Mouse (Mus musculus): ENCODE measurements around the gene Npdc1. TPM values are rescaled to one million over a fixed set of nuclear protein-coding genes. Genes with fewer than 3 reads are reported as not detected.
"Not testable (repeated sequence)": the region's sequence is repeated elsewhere in the genome, so short reads cannot be mapped to it uniquely, and the experiment has no call there.

The Npdc1 gene
- total RNA-seq, 2 experiments from 2014 or later, result 37.9 to 39.7 TPM

DNA sequence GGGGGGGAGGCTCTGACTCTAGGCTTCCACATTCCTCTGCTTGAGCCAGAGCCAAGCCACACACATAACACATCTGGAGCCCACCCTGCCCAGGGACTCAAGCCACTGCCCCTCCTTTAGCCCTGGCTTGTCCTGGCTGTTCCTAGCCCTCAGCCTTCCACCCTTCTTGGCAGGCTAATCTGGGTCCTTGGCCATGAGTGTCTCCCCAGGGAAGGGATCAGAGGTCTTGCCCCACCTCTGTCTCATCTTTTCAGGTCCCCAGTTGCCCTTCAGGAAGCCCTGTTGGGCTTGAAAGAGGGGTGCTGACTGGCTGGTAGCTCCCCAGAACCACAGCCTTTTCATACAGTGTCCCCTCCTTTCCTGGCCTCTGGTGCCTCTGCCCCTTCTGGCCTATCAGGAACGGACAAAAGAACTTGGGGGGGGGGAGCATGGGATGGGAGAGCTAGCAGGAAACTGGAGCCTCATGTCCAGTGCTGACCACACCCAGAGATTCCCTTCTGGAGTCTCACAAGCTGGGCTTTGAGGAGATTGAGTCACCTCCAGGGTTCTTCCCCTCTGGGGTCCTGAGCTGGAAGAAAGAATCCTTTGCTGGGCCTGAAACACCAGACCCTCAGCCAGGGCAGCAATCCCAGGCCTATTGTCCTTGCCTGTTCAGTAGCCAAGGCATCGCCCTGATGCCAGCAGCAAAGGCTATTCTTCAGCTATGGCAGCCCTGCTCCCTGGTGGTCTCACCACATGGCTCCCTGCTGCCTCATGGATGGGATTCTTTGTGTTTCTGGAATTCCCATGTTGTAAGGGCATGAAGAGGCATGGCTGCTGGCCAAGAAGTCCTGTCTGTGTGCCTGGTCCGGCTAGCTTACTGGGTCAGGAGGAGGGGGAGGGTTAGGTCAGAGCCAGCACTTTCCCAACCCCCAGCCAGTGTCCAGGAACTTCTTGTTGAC is 4.6 kb upstream of the Npdc1 start:
- intact Hi-C loops (cut with DNase I), result no loop called here
- DNase-seq, result peak; percentile 64 to 72

- intact Hi-C loops (cut with DNase I), result no loop called here
- DNase-seq, result peak; percentile 48 to 64
Measured at GRCm38 (mm10) chr2:25395721-25396596, 3.2 kb upstream of the Npdc1 start, which contains the start of gene Entpd2. TSS of gene Entpd2 (plus strand) at chr2:25395874.

- intact Hi-C loops (cut with DNase I), result no loop called here
- DNase-seq, result peak; percentile 47 to 48
Measured at GRCm38 (mm10) chr2:25396597-25396983, 2.6 kb upstream of the Npdc1 start.

DNA sequence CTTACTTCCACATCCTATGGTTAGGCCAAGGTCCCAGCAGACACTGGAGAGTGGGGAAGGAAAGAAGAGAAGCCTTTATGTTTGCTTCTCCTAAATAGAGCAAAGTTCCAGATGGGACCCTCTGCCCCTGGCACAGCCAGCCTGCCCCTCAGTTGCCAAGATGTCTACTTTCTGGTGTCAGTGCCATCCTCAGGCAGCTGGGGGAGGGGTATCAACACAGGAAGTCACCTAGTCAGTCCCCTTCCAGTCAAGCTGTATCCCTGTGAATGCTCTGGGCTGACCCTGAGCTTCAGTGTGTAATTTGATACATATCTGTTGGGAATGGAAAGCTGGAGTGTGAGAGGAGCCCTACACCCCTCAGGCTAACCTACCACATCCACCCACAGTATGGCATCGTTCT is 2.1 kb upstream of the Npdc1 start:
- intact Hi-C loops (cut with DNase I), result no loop called here
- no peak for DNase-seq

DNA sequence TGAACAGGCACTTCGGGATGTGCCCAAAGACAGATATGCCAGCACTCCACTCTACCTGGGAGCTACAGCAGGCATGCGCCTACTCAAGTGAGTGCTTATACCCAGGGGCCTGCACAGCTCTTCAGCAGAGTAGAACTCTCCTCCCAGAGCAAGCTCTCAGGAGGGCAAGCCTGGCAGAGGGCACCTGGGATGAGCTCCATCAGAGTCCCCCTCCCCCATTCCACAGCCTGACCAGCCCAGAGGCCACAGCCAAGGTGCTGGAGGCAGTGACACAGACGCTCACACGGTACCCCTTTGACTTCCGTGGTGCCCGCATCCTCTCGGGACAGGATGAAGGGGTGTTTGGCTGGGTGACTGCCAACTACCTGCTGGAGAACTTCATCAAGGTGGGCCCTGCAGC is 1.1 kb upstream of the Npdc1 start:
- DNase-seq, result no peak
- intact Hi-C loops (cut with DNase I), result no loop called here

DNA sequence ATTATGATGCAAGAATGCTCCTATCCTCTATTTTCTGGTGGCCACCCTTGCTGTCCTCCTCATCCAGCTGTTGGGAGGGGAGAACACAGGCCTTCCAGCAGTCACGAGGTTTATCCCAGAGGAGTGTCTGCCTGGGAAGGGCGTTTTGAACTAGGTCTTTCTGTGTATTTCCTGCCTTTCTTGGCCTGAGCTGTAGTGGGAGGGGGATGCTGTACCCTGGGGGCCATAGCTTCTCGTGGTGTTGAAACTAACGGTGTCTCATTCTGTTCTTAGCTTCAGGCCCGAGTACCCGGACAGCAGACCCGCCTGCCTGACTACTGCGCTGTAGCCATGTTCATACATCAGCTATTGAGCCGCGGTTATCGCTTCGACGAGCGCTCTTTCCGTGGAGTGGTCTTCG is 1.1 kb downstream of the Npdc1 start:
- DNase-seq, result peak; percentile 71 to 74
- intact Hi-C loops (cut with DNase I), result loop anchor here (2.0 to 5.0 kb wide), 2 partner anchors 23 to 33 kb away; partner anchors contain the start of gene Uap1l1

DNA sequence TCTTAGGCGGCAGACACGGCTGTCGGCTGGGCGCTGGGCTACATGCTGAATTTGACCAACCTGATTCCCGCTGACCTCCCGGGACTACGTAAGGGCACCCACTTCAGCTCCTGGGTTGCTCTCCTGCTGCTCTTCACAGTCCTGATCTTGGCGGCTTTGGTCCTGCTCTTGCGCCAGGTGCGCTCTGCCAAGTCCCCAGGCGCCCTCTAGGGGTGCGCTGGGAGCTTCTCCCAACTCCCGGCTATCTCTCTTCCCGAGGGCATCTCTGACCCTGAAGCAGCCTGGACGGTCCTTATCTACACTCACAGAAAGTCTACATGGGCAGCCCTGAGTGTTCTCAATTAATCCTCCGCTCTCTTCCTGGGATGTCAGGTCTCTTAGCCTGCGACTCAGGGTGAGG is 1.6 kb downstream of the Npdc1 start:
- intact Hi-C loops (cut with DNase I), result loop anchor here (2.0 to 5.0 kb wide), 2 partner anchors 24 to 33 kb away; partner anchors contain the start of gene Uap1l1
- DNase-seq, result peak; percentile 63 to 78

DNA sequence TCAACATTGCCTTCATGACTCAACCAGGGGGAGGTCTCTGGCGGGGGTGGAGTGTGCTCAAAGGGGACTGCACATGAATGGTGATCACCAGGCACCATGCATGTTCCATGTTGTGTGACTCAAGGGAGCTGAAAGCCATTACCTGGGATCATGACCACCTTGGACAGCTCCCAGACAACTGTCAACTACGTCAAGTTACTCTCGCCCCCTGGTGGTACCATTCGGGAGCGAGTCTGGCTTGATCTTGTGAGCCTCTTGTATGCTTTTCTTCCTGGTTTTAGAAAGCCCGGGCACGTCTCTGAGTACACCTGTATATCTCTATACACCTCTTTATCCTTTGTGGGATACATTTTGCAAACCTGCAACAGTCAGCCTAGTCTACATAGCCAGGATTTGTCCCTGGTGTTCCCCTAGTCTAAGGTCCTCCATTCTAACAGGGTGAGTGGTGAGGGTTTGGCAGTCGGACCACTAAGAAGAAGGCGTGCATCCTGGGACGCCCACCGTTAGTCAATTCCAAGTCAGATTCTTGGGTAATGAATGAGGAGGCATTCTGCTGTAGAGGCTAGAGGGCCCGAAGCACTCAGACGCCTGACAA is 3.3 kb downstream of the Npdc1 start:
- intact Hi-C loops (cut with DNase I), result loop anchor here (5.0 kb wide), 1 partner anchor 35 kb away; the partner anchor contains the start of gene Uap1l1
- DNase-seq, result peak; percentile 75 to 89

DNA sequence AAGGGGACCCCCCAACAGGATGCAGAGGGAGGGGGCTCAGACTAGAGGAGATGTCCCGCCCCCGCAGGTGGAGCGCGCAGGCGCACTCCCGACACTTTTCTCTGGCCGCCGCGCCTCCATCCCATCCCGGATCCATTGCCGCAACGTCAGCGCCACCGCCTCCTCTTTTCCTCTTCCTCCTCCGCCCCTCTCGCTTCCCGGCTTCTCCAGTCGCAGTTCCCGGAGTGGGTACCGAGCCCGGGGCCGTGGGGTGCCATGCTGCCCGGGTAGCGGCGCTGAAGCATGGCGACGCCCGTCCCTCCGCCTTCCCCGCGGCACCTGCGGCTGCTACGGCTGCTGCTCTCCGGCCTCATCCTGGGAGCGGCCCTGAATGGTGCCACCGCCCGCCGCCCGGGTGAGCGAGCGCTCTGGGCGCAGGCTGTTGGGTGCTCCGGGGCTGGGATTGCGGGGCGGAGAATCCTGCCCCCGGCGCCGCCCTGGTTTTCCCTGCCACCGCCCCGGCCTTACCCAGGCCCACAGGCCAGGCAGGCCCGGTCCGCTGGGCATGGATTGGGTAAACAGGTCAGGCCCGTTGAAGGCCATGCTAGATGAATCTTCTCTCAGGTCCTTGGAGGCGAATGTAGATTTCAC is 3.9 kb downstream of the Npdc1 start:
- intact Hi-C loops (cut with DNase I), result loop anchor here (5.0 kb wide), 1 partner anchor 36 kb away; the partner anchor contains the start of gene Uap1l1

DNA sequence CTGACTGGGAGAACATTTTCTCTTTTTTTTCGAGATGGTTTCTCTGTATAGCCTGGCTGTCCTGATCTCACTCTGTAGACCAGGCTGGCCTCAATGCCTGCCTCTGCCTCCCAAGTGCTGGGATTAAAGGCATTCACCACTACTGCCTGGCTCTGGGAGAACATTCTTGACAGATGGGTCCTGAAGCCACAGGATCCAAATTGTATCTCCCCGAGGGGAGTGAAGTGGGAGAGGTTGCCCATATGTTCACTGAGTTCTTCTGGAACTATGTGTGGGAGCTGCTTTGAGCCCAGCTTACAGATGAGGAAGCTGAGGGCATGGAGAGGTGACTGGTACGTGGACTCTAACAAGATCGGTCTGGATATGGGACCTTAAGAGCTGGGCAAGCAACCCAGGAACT is 4.8 kb downstream of the Npdc1 start:
- intact Hi-C loops (cut with DNase I), result loop anchor here (5.0 kb wide), 1 partner anchor 37 kb away; the partner anchor contains the start of gene Uap1l1
- no peak for DNase-seq

More for the DNA sequence above, 3.9 kb downstream of the Npdc1 start:
- DNase-seq, result peak; percentile 73 to 76

DNA sequence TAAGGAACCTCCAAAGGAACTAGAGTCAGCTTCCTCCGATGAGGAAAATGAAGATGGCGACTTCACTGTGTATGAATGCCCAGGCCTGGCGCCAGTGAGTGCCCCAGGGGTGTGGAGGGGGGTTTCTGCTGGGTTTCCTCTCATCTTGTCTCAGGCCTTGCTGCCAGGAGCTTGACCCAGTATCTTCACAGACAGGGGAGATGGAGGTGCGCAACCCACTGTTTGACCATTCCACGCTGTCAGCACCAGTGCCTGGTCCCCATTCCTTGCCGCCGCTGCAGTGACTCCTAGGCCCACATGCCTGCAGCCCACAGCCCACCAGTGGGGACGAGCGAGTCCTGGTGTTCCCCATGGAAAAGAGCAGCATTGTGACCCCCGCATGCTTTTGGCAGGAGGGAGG is 9.8 kb downstream of the Npdc1 start:
- intact Hi-C loops (cut with DNase I), result no loop called here
- DNase-seq, result no peak

DNA sequence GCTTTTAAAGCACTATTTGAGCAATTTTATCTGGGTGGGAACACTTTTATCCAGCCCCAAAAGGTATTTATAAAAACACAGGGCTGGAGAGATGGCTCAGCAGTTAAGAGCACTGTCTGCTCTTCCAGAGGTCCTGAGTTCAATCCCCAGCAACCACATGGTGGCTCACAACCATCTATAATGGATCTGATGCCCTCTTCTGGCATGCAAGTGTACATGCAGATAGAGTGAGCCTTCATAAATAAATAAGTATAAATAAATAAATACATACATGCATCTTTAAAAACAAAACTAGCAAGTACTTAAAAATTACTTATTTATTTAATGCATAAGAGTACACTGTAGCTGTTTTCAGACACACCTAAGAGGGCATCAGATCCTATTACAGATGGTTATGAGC is 14.3 kb downstream of the Npdc1 start:
- not testable (repeated sequence) for DNase-seq
- intact Hi-C loops (cut with DNase I), result loop anchor here (5.0 kb wide), 1 partner anchor 36 kb away; no protein-coding TSS in a partner anchor

GRCm38 (mm10) chr2:25417426-25417825 is 18.3 kb downstream of the Npdc1 start:
- intact Hi-C loops (cut with DNase I), result no loop called here
- peak in 1 of 2 experiments; percentile 29 for DNase-seq

GRCm38 (mm10) chr2:25421896-25422295 is 22.7 kb downstream of the Npdc1 start:
- DNase-seq, result peak; percentile 37 to 61
- intact Hi-C loops (cut with DNase I), result loop anchor here (1.0 to 10.0 kb wide), 2 partner anchors 61 to 133 kb away; partner anchors contain the start of gene Edf1

DNA sequence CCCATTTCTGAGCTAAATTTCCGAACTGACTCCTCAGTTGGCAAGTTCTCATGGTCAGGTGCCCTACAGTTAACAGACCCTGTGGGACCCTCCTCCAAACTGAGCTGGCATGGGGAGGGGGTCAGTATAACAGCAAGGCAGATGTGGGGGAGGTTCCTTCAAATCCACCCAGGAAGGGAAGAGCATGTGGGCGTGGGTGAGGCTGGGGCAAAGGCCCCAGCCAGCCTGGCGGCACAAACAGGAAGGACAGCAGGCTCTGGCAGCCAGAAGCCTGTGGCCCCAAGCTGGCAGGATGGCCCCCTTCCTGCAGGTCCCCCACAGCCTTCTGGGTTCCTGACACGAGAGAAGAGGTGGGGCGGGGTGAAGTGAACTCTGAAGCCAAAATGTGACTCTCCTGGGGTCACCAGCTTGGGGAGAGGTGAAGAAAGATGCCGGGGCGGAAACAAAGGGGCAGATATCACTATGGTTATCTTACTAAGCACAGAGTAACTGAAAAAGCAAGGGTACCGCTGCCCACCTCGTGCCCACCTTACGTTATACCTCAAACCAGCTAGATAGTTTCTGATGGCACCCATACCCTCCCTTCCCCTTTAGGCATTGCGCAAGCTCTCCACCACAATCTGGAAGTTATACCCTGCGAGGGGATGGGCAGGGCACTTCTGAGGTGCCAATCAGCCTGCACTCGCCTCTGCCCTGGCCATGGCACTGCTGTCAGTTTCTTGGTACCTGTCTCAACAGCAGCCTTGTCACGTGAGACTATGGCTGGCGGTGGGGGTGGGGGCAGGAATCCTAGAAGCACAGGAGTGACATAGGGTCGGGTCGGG is 23.6 kb downstream of the Npdc1 start, which contains the start of gene Fut7:
Fut7 (plus strand) TSS at position 681 of the 824 bp plus-strand sequence.
- intact Hi-C loops (cut with DNase I), result loop anchor here (1.0 to 10.0 kb wide), 2 partner anchors 61 to 132 kb away; partner anchors contain the start of gene Edf1
- no peak for DNase-seq

GRCm38 (mm10) chr2:25423626-25424025 is 24.5 kb downstream of the Npdc1 start:
- intact Hi-C loops (cut with DNase I), result loop anchor here (10.0 kb wide), 1 partner anchor 131 kb away; the partner anchor contains the start of gene Edf1
- DNase-seq, result no peak

GRCm38 (mm10) chr2:25425481-25425880 is 26.3 kb downstream of the Npdc1 start:
- intact Hi-C loops (cut with DNase I), result loop anchor here (5.0 to 10.0 kb wide), 2 partner anchors 72 to 129 kb away; partner anchors contain the start of gene Edf1
- no peak for DNase-seq

DNA sequence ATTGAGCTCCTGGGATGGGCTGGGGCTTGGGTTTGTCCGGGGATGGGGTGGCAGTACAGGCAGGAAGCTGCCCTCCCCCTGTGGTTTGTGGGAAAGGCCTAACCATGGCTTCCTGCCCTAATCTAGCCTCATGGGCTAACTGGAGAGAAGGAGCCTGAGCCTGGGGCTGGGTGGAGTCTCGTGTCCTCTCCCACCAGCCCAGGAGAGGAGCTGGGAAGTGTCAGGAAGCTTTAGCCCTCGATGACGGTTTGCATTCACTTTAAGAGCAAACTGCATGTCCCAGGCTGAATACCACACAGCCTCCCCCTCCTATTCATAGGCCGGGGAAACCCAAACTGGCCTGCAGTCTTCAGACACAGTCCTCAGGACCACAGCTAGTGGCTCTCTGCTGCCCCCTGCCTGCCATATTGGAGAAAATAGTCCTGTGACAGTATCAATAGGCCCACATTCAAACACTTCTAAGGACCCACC is 27.6 kb downstream of the Npdc1 start:
- DNase-seq, result peak; percentile 70 to 81
- intact Hi-C loops (cut with DNase I), result loop anchor here (2.0 to 10.0 kb wide), 3 partner anchors 50 to 128 kb away; partner anchors contain the start of gene Edf1

All from heart, postnatal 10 days (tissue).